Mouse (Mus musculus) forebrain, embryonic 10.5 days (tissue): ENCODE measurements around the gene Prnp. TPM values are rescaled to one million over a fixed set of nuclear protein-coding genes. Genes with fewer than 3 reads are reported as not detected.

Experiments used
- polyA plus RNA-seq: library from polyadenylated mRNA; unstranded; fragments of >200 nt; fragmentation: Nextera tagmentation; extraction: Ambion mirVana; gene quantifications from 2 replicates; pipeline ENCODE4 v1.2.1, GENCODE M21; 2016

Gene Prnp
- polyA plus RNA-seq, 1 experiment from 2014 or later = 23.2 TPM

Other genes starting within 250 kb of the Prnp start
- gene Erv3, start 50.2 kb upstream of the Prnp start, polyA plus RNA-seq = not detected in 2 replicates
- not detected in 2 replicates for gene Prn, start within 50 bp of the Prnp start, polyA plus RNA-seq
- gene Prnd, start 40.9 kb downstream of the Prnp start, polyA plus RNA-seq = 3.9 and 4.2 TPM in 2 replicates
- gene Rassf2, start 120.3 kb downstream of the Prnp start, polyA plus RNA-seq = 23.5 and 24.8 TPM in 2 replicates
- gene Slc23a2, start 235.2 kb downstream of the Prnp start, polyA plus RNA-seq = 10.9 and 12.6 TPM in 2 replicates